Mouse (Mus musculus): ENCODE data around the gene Mt3.
"Not testable (repeated sequence)": the region's sequence is repeated elsewhere in the genome, so short reads cannot be mapped to it uniquely, and the experiment has no call there.

Gene Mt3

DNA sequence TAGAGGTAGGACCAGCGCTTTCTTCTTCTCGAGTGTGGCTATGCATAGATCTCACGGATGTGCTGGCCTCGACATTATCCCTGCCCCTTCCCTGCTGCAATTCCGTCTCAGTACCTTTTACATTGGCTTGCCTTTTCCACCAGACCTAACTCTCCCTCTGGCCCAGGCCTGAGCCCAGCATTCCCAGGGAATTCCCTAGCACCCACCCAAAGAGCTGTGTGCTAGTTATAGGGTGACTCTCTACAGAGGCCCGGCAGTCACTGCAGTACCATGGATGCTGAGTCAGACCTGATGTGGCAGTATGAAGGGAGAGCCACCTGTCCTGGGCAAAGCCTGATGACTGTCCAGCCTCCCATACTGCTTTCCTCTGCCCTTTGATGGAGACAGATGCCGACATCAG lies 1.0 kb downstream of the Mt3 start:
- DNase-seq: no peak

DNA sequence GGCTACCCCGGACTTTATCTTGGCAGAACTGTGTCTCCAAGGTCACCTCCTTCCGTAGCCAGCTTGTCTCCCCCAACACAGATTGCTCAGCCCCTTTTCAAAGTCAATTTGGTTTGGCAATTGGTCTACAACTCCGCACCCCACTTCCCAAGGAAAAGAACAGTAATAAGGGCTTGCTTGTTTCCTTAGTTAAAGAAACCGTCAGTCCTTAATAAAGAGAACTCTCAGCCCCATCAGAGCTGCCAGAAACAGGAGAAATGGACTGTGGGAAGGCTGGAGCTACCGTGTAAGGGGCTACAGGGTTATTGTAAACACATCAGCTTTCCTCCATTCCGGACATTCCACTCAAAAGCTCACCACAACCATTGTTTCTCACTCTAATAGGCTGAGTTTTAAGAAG lies 2.1 kb downstream of the Mt3 start:
- no peak for DNase-seq

DNA sequence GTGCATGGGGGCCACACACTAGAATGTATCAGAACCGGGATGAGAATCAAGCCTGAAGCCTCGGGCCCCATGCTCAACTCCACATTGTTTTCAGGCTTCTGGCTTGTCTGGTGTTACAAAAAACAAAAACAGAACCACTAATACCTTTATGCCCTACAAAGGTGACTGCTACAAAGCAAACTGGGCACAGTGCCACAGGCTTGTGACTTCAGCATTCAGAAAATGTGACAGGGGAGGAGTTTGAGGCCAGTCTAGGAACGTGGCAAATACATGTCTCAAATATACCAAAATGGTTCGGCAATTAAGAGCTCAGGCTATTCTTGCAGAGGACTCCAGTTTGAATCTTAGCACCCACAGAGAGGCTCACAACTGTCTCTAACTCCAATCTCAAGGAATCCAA lies 3.7 kb downstream of the Mt3 start:
- no peak for DNase-seq

DNA sequence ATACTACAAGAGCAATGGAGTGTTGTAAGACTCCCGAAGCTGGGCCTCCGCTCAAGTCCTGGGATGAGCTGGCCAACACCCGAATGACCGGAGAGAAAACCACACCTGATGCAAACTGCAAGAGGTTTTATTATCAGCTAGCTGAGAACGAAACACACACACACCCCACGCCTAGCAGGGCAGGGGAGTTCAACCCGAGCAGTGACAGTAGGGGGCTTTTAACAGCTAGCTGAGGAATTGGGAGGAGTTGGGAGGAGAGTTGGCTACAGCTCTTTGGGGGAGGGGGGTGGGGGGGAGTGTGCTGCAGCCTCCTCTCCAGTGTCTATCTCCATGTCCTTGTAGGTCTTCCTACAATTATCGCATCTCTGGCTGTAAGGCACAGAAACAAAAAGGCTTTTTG lies 13.4 kb downstream of the Mt3 start:
- not testable (repeated sequence) for DNase-seq

DNA sequence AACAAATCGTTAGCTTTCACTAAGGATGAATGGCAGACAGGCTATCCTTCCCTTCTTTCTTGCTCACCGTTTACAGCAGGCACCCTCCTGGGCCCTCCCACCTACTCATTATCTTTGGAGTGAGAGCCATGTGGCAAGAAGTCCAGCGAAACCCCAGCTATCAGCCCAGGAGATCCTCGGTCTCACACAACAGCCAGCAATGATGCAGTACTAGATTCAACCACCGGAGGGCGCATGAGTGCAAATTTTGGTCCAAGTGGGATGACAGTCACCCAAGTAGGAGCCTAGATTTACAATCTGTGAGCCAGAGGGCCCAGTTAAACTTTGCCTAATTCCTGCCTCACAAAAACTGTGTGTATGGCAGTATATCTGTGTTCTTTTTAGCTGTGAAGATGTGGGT lies 14.8 kb downstream of the Mt3 start:
- peak; percentile 90 for DNase-seq

DNA sequence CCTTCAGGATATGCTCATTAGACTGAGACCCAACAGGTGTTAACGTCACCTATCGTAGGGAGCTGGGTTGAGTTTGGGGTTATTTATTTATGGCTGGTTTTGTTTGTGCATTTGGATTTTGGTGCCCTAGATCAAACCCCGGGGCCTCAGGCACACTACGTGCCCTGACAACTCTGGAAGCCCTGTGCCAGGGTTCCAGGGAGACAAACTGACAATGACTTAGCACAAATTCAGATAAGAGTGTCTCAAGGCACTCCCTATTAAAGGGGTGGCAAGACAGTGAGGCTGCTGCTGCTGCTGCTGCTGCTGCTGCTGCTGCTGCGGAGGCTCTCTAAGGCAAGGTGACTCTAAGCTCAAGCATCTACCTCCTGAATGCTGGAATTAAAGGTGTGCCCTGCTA lies 17.1 kb downstream of the Mt3 start:
- DNase-seq: no peak

DNA sequence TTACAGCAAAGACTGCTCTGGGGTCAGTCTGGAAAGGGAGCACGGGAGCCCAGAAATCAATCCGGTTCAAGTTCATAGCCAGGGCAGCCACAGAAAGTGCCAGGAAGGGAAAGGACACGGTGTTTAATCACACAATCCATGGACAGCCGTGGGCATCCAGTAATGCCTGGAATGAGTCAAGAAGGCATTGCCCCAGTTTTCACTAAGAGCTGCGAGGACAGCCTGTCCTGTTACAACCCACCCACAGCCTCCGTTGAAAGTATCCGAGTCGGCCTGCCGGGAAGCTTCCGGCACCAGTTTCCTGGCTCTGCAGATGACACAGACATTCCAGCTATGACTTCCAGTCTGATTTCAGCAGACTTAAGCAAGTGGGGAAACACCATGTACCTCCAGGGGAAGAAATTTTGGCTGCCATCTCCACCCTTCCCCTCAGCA lies 18.9 kb downstream of the Mt3 start:
- DNase-seq: peak; percentile 43

DNA sequence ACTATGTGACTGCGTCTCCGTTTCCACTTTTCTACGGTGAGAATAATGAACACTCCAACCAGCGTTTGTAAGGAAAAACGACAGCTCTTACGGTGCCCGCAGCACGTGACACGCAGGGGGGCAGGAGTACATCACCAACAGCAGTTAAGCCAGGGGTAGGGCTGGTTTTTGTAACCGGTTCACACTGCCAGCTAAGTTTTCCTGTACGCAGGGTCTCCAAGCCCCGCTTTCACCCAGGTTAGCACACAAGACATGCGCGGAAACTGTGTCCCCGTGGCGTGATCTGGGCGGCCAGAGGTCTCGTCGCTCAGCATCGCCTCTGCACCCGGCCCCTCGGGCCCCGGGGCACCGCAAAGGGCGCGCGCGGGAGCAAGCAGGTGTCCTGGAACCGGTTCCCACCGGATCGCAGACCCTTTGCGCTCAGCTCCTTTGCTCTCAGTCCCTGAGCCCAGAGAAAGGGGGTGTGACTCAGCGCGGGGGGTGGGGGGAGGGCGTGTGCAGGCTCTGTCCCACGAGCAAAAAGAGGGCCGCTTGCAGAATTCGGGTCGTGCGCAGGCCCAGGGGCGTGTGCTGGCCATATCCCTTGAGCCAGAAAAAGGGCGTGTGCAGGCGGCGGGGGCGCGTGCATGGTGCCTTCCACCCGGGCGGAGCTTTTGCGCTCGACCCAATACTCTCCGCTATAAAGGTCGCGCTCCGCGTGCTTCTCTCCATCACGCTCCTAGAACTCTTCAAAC lies 19.8 kb downstream of the Mt3 start, which contains the start of gene Mt2:
Gene Mt2, plus strand, starts transcription at position 590 of the 734 bp plus-strand sequence.
- DNase-seq: peak; percentile 61

DNA sequence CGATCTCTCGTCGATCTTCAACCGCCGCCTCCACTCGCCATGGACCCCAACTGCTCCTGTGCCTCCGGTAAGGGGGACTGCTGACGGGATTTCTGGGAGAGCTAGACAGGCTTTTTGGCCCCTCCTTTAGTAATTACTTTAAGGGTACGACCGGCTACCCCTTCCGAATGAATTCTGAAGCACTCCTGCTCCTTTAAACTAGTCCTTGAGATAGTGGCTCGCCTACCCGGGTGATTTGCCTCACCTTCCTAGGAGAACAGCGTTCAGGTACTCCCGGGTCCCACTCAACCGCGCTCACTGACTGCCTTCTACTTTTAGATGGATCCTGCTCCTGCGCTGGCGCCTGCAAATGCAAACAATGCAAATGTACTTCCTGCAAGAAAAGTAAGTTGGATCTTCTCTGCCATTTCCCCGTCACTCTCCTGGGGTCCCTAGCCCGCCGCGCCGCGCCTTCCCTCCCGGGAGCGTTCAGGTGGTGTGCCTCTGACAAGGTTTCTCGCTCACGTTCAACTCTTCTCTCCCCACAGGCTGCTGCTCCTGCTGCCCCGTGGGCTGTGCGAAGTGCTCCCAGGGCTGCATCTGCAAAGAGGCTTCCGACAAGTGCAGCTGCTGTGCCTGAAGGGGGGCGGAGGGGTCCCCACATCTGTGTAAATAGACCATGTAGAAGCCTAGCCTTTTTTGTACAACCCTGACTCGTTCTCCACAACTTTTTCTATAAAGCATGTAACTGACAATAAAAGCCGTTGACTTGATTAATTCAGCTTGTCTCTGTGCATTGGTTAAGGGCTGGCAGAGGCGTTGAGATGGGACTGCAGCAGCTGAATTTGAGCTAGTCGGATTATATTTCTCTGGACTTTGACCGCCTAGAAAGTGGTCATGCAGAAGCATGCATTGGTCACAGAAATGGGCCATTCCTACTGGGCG lies 20.7 kb downstream of the Mt3 start:
- no peak for DNase-seq

DNA sequence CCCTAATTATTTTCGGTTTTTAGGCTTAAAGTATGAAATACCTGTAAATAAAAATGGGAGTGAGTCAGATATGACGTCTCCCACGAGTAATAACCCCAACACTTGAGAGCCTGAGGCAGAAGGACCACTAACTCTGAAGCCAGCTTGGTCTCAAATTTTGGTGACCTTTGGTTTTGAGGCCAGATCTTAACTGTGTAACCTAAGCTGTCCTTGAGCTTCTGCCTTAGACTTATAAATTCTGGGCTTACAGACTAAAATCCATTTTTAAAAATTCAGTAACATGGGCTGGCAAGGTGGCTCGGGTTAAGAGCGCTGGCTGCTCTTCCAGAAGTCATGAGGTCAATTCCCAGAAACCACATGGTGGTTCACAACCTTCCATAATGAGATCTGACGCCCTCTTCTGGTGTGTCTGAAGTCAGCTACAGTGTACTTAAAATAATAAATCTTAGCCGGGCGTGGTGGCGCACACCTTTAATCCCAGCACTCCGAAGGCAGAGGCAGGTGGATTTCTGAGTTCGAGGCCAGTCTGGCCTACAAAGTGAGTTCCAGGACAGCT lies 21.5 kb downstream of the Mt3 start:
- DNase-seq: no peak

DNA sequence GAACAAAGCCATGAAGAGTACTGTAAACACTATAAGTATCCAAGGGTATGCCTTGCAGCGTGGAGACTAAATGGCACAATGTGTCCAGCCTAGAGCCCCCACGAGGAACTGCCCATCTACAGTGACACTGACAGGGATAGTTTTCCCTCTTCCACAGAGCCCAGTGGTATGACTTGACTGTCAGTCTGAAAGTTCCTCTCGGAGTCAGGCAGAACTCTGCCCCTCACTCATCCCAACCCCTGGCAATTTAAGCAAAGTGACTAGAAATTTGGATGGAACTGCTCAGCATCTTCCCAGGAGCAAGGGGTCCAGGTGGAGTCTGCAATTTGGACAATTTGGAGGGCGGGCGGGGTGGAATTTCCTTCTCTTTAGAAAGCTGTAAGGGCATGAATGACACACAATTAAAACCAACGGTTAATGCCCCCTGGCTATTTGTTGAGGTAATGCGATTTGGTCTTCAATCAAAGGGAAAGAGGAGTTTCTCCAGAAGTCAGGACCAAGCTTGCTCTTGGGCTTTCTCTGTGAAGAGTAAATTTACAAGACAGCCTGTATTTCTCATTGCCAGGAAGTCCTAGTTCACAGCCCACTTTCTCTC lies 22.3 kb downstream of the Mt3 start:
- DNase-seq: no peak

DNA sequence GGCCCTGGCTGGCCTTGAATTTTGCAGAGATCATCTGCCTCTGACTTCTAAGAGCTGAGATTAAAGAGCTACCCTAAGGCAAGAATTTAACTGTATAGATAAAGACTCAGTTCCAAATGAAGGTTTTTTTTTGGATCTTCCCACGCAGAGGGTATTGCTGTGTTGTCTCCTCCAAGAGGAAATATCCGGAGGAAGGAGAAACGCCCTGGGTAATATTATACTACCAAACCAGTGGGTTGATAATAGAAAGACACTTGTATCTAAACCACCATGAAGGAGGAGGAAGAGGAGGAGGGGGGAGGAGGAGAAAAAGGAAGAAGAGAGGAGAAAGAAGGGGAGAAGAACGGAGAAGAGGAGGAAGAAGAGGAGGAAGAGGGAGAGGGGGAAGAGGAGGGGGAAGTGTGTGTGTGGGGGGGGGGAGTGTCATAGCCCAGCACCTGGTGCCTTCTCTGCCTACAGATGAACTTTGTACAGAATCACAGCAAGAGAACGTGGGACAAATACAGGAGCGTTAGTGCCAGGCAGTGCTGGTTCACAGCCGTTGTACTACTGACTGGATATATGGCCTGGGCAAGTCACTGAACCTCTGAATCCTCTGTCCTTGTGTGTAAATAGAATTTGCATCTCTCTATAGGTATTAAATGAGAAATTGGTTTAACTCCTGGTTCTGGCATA lies 25.4 kb downstream of the Mt3 start:
- no peak for DNase-seq

DNA sequence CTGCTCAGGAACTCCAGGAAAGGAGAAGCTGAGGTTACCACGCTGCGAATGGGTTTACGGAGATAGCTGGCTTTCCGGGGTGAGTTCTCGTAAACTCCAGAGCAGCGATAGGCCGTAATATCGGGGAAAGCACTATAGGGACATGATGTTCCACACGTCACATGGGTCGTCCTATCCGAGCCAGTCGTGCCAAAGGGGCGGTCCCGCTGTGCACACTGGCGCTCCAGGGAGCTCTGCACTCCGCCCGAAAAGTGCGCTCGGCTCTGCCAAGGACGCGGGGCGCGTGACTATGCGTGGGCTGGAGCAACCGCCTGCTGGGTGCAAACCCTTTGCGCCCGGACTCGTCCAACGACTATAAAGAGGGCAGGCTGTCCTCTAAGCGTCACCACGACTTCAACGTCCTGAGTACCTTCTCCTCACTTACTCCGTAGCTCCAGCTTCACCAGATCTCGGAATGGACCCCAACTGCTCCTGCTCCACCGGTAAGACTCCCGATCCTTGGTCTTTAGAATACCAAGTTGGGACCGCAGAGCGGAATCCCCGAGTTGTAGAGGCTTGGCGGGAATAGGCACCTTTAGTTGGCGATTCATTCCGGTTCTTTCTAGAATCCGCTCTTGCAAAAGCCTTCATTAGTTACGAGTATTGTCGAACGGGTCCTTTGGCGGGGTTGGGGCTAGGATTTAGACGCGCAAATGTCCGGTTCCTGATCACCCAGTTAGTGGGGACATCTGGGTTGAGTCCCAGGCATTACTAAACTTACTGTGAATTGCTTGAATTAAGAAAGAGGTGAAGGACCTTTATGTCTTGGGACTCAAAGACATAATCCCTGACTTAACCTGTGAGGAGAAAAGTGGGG lies 26.7 kb downstream of the Mt3 start, which contains the start of gene Mt1:
Gene Mt1, plus strand, starts transcription at position 226 of the 856 bp plus-strand sequence.
- peak; percentile 83 for DNase-seq

DNA sequence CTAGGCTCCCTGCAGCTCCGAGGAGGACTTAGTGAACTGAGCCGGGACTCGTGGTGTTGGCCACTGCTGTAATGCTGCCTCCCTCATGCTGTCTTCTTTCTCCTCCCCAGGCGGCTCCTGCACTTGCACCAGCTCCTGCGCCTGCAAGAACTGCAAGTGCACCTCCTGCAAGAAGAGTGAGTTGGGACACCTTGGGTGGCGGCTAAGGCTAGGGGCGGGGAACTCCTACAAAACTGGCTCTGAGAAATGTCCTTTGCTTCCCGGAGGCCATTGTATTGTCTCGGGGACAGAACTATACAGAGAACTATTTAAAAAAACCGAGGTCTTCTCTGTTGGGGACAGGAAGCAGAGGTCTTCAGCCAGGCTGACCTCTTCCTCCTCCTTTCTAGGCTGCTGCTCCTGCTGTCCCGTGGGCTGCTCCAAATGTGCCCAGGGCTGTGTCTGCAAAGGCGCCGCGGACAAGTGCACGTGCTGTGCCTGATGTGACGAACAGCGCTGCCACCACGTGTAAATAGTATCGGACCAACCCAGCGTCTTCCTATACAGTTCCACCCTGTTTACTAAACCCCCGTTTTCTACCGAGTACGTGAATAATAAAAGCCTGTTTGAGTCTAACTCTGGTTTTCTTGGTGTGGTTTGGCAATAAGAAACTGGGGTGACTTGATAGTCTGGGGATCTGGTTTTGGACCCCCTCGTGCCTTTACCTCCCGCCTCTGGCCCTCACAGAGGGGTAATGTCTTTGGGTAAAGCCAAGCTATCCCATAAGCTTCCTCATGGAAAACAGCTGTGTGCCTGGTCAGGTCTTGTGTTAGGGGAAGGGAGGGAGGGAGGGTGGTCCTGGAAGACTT lies 27.5 kb downstream of the Mt3 start:
- no peak for DNase-seq

DNA sequence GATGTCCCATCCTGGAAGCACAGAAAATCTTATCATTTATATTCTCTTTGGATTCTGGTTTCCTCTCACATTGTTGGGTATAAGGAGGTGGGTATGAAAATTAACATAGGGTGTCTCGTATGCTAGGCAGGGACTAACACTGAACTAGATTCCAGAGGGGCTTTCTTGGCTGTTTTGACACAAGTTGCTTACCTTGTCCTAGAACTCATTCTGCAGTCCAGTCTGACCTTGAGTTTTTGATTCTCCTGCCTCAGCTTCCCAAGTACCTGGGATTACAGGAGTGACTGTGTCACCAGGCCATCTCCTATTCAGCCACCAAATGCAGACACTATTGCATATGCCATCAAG lies 28.1 kb downstream of the Mt3 start:
- DNase-seq: no peak

DNA sequence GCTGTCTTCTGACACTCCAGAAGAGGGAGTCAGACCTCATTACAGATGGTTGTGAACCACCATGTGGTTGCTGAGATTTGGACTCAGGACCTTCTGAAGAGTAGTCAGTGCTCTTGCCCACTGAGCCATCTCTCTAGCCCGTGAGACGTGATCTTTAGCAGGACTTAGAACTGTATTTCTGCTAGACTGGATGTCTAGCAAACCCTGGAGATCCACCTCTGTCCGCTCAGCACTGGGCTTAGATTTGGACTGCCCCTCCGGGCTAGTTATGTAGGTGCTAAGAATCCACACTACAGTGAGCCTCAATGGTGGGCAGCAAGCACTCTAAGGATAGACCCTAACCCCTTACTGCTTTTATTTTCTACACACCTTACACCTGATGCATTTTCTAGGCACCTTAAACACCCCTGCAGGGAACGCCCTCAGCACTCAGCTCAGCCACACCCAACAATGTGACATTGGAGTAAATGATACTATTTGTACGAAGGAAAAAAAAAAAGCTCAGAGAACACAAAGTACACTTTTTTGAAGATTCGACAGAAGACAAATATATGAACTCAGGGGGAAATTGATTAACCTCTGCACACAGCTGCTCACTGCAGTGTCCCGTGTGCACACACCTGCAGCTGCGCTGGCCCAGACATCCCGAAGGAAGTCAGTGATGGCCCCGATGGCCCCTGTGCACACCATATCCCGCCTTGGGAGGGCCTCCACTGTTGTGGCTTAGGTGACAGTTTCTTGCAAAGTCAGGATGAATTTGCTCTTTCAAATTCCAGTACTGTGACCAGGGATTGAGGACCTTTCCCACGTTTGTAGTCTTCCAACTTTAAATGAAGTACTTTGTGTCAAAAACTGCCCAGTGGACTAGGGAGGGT lies 29.9 kb downstream of the Mt3 start:
- no peak for DNase-seq

DNA sequence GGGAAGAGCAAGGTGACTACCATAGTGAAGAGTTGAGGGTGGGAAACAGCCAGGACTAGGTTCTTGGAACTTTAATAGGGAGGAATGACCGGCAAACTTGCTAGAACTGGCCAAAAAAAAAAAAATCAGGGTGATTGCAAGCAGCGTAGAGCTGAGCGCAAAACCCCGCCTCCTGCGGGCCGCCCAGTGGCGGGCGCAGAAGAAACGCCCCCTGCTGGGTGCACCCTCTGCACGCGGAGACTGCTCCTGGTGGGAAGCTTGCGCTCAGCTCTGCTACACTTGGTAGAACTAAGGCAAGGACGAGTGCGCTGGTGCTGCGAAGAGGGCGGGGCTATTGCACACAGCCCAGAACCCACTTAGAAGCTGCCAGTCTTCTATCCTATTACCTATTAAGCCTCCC lies 30.7 kb downstream of the Mt3 start:
- DNase-seq: peak; percentile 82

DNA sequence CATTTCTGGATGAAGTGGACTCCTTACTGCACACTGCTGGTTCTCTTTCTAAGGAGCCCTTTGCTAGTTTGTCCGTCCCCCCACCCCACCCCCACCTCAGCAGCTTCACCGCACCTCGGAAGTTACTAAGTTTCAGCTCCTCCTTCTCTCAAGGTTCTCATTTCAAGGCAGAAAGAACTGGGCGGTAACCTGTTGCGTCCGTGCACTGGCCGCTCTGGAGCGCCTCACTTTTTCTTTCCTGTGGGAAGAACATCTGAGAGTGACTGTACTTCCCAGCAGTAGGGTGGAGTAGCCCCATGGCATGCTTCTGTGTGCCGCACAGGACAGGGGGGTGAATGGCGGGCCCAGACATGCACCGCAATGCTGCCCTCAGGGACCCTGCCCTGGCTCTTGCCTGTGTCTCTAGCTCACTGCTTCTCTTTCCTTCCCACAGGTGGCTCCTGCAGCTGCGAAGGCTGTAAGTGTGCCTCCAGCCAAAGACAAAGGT lies 32.0 kb downstream of the Mt3 start:
- no peak for DNase-seq

DNA sequence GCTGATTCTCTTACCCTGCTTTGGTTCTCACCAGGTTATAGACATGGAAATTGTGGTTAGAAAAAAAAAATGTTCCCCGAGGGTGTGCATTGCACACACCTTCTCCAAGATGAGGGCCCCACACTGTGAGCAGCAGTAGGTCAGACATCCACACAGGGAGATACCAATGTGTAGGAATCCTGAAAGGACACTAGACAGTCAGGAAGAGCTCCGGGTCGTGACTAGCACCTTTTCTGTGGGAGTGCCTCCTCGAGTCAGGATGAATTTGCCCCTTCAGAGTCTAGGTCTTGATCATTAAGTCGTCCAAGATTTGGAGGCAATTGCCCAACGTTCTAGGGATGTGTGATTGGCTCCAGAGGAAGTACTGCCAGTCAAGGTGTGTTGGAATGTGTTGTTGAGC lies 33.4 kb downstream of the Mt3 start:
- DNase-seq: no peak

DNA sequence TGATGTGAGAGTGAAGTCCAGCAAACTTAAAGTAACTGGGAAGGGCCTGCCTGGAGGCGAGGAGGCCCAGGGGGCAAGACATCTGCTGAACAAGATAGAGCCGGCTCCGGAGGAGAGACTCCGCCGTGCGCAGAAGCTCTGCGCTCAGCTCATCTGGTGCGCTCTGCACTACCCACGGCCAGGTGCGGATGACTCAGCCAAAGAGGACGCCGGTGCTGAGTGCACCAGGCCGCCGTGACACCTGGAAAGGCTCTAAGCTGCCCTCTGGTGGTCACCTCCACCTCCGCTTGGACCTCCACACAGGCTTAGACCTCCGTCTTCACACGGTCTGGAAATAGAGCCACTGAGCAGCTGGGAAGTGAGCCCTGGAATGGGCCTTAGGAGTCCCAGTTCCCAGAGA lies 34.1 kb downstream of the Mt3 start:
- DNase-seq: peak; percentile 87

Data from lung, postnatal 14 days (tissue).